Mouse (Mus musculus): ENCODE data around the gene Zfp28. TPM values are rescaled to one million over a fixed set of nuclear protein-coding genes. Genes with fewer than 3 reads are reported as not detected.

Zfp28 gene
- polyA plus RNA-seq, 2 experiments = 0.91 to 1.0 TPM

GRCm38 (mm10) chr7:6358937-6359590 is 24.0 kb upstream of the Zfp28 start:
- H3K4me3 ChIP-seq (ENCODE audit: insufficient read depth in 1 of 2, low read depth in 2 of 2, low read length in 2 of 2) = no peak overlapping the region
- no peaks in the 10 kb centered on the region for H3K9me3 ChIP-seq (ENCODE audit: control insufficient read depth, low read length)
- DNase-seq (ENCODE audit: low read depth in 3 of 3, low spot score in 3 of 3) (peak in 2 of 3 experiments; percentile 44 to 68), ATAC-seq (ENCODE audit: insufficient read depth) (no peak)
- no peak overlapping the region for H3K27ac ChIP-seq
- no peak overlapping the region for H3K4me2 ChIP-seq (ENCODE audit: low read depth)
- no peak overlapping the region for H3K9ac ChIP-seq (replicated peaks)
- H3K4me1 ChIP-seq (replicated peaks; ENCODE audit: control insufficient read depth in 2 of 2, insufficient read depth in 2 of 2, low read length in 1 of 2) = peaks cover 15 to 23% of the 10 kb centered on the region in 2 experiments
- 47% methylated on average over 10 of the region's 10 CpGs for WGBS (ENCODE audit: insufficient replicate concordance)
- H3K27me3 ChIP-seq (ENCODE audit: control insufficient read depth, insufficient read depth, low read length) = no peaks in the 10 kb centered on the region
- H3K36me3 ChIP-seq (replicated peaks; ENCODE audit: control insufficient read depth, insufficient read depth, low read depth) = no peaks in the 10 kb centered on the region
- peak; percentile 73 for TF ChIP-seq CTCF (IDR thresholded peaks at IDR 0.05; ENCODE audit: low read depth)
- TF ChIP-seq EP300 (IDR thresholded peaks at IDR 0.05; ENCODE audit: low read depth) = no peak

DNA sequence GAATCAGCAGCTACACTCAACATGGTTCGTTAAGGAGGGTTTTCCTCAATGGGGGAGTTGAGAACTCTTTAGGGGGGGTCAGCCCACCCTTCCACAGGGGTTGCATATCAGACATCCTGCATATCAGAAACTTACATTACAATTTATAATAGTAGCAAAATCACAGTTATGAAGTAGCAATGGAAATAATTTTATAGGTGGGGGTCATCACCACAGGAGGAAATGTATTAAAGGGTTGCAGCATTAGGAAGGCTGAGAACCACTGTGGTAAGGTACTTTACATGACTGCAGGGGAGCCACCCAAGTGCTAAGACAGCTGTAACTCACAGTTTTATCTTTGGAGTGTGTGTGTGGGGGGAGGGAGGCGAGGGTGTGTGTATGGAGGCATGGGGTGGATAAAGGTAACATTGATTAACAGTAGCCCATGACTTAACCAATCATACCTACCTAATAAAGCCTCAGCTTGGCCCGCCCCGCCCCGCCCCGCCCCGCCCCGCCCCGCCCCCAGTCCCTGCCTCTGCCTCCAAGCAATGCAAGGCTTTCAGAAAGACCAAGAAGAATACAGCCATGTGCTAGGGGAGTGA is 22.5 kb upstream of the Zfp28 start:
- WGBS (ENCODE audit: insufficient replicate concordance) = 8% methylated on average over 9 of the region's 9 CpGs
- ATAC-seq (ENCODE audit: insufficient read depth) = peak; percentile 17; the same call in 1 of the 2 replicates
- H3K9ac ChIP-seq (replicated peaks) = no peak overlapping the region
- no peak overlapping the region for H3K4me3 ChIP-seq (ENCODE audit: insufficient read depth in 1 of 2, low read depth in 2 of 2, low read length in 2 of 2)
- no peak for TF ChIP-seq CTCF (IDR thresholded peaks at IDR 0.05; ENCODE audit: low read depth)
- no peak for TF ChIP-seq EP300 (IDR thresholded peaks at IDR 0.05; ENCODE audit: low read depth)
- DNase-seq (ENCODE audit: low read depth in 3 of 3, low spot score in 3 of 3) = peak in 1 of 3 experiments; percentile 37
- no peaks in the 10 kb centered on the region for H3K36me3 ChIP-seq (replicated peaks; ENCODE audit: control insufficient read depth, insufficient read depth, low read depth)
- H3K27me3 ChIP-seq (ENCODE audit: control insufficient read depth, insufficient read depth, low read length) = no peaks in the 10 kb centered on the region
- peaks cover 20 to 29% of the 10 kb centered on the region in 2 experiments for H3K4me1 ChIP-seq (replicated peaks; ENCODE audit: control insufficient read depth in 2 of 2, insufficient read depth in 2 of 2, low read length in 1 of 2)
- no peak overlapping the region for H3K27ac ChIP-seq
- H3K4me2 ChIP-seq (ENCODE audit: low read depth) = 0 out of 2 replicates have a peak overlapping the region, but pooled peaks have one; percentile 11
- H3K9me3 ChIP-seq (ENCODE audit: control insufficient read depth, low read length) = no peaks in the 10 kb centered on the region

GRCm38 (mm10) chr7:6361756-6362155 is 21.3 kb upstream of the Zfp28 start:
- peak overlapping the region; percentile 69 for H3K4me2 ChIP-seq (ENCODE audit: low read depth)
- H3K27me3 ChIP-seq (ENCODE audit: control insufficient read depth, insufficient read depth, low read length) = no peaks in the 10 kb centered on the region
- H3K4me1 ChIP-seq (replicated peaks; ENCODE audit: control insufficient read depth in 2 of 2, insufficient read depth in 2 of 2, low read length in 1 of 2) = peaks cover 26 to 32% of the 10 kb centered on the region in 2 experiments
- TF ChIP-seq EP300 (IDR thresholded peaks at IDR 0.05; ENCODE audit: low read depth) (no peak), CTCF (IDR thresholded peaks at IDR 0.05; ENCODE audit: low read depth) (no peak)
- H3K9me3 ChIP-seq (ENCODE audit: control insufficient read depth, low read length) = no peaks in the 10 kb centered on the region
- DNase-seq (ENCODE audit: low read depth in 3 of 3, low spot score in 3 of 3) (no peak), ATAC-seq (ENCODE audit: insufficient read depth) (no peak)
- H3K4me3 ChIP-seq (ENCODE audit: insufficient read depth in 1 of 2, low read depth in 2 of 2, low read length in 2 of 2) = peak overlapping the region; percentile 63 to 73
- WGBS (ENCODE audit: insufficient replicate concordance) = 23% methylated on average over 7 of the region's 7 CpGs
- H3K9ac ChIP-seq (replicated peaks) = peak overlapping the region; percentile 38
- H3K36me3 ChIP-seq (replicated peaks; ENCODE audit: control insufficient read depth, insufficient read depth, low read depth) = no peaks in the 10 kb centered on the region
- H3K27ac ChIP-seq = no peak overlapping the region

- TF ChIP-seq EP300 (IDR thresholded peaks at IDR 0.05; ENCODE audit: low read depth) (no peak), CTCF (IDR thresholded peaks at IDR 0.05; ENCODE audit: low read depth) (no peak)
- under 1% methylated on average over 36 of the region's 38 CpGs for WGBS (ENCODE audit: insufficient replicate concordance)
- peak overlapping the region; percentile 38 for H3K27ac ChIP-seq
- H3K9ac ChIP-seq (replicated peaks) = peak overlapping the region; percentile 38
- H3K36me3 ChIP-seq (replicated peaks; ENCODE audit: control insufficient read depth, insufficient read depth, low read depth) = no peaks in the 10 kb centered on the region
- H3K4me1 ChIP-seq (replicated peaks; ENCODE audit: control insufficient read depth in 2 of 2, insufficient read depth in 2 of 2, low read length in 1 of 2) = peaks cover 32 to 38% of the 10 kb centered on the region in 2 experiments
- no peaks in the 10 kb centered on the region for H3K27me3 ChIP-seq (ENCODE audit: control insufficient read depth, insufficient read depth, low read length)
- ATAC-seq (ENCODE audit: insufficient read depth) (peak; percentile 84), DNase-seq (ENCODE audit: low read depth in 3 of 3, low spot score in 3 of 3) (peak; percentile 83 to 92 (median 89))
- peak overlapping the region; percentile 69 for H3K4me2 ChIP-seq (ENCODE audit: low read depth)
- H3K4me3 ChIP-seq (ENCODE audit: insufficient read depth in 1 of 2, low read depth in 2 of 2, low read length in 2 of 2) = peak overlapping the region; percentile 63 to 73
- H3K9me3 ChIP-seq (ENCODE audit: control insufficient read depth, low read length) = no peaks in the 10 kb centered on the region
Measured at GRCm38 (mm10) chr7:6362268-6363046, 20.6 kb upstream of the Zfp28 start.
